Mouse (Mus musculus): ENCODE data around the gene Ints4.

- TF ChIP-seq CTCF (IDR thresholded peaks at IDR 0.05; ENCODE audit: extremely low read depth, insufficient read depth, low read length) (no peak), POLR2A (IDR thresholded peaks at IDR 0.05; ENCODE audit: extremely low read depth, insufficient read depth, low read length) (peak; percentile 72)
These were observed 100.1 kb downstream of the Ints4 start for GRCm38 (mm10) chr7:97580843-97581214.
